Mouse (Mus musculus) cerebellum, adult 2 months (tissue): ENCODE data around the gene Gm20605. TPM values are rescaled to one million over a fixed set of nuclear protein-coding genes. Genes with fewer than 3 reads are reported as not detected.

ENCODE experiments used
- DNase-seq, 2 experiments: peaks; one replicate each; pipeline ENCODE4 v3.0.0; 2021
- H3K27ac ChIP-seq: fragments of 200-500 bp; 2 replicates; pipeline ENCODE4 v1.5.1; 2012; ENCODE audit warnings: low read length, control low read depth, inconsistent platforms; ENCODE audit not compliant: insufficient read depth
- H3K27me3 ChIP-seq: fragments of 200-500 bp; 2 replicates; pipeline ENCODE4 v1.6.1; 2012; ENCODE audit warnings: inconsistent platforms, mild to moderate bottlenecking, low read length, moderate library complexity; ENCODE audit not compliant: control insufficient read depth, insufficient read depth
- H3K4me1 ChIP-seq: fragments of 200-500 bp; 2 replicates; pipeline ENCODE4 v1.6.1; 2011; ENCODE audit warnings: low read length; ENCODE audit not compliant: control insufficient read depth, insufficient read depth
- H3K4me3 ChIP-seq: fragments of 200-500 bp; replicated peaks from 2 replicates; pipeline ENCODE3; 2011; ENCODE audit warnings: mild to moderate bottlenecking, low read depth, low read length, control low read depth; ENCODE audit not compliant: insufficient read depth
- CTCF ChIP-seq: fragments of 200-500 bp; IDR thresholded peaks from 2 replicates; pipeline ENCODE4 v1.5.1; 2011; ENCODE audit warnings: low read depth, mild to moderate bottlenecking, control low read depth, low read length, moderate library complexity, borderline replicate concordance; ENCODE audit not compliant: insufficient read depth
- POLR2A ChIP-seq: fragments of 200-500 bp; IDR thresholded peaks from 2 replicates; pipeline ENCODE4 v1.6.1; 2011; ENCODE audit warnings: low read length, control low read depth, borderline replicate concordance; ENCODE audit not compliant: insufficient read depth
- WGBS: fragments of 180-500 bp; shearing (Covaris S2); methylation state at CpG from one replicate; pipeline ENCODE4 v1.1.7; 2018; 5-methylcytosine and 5-hydroxymethylcytosine counted together
- polyA plus RNA-seq: library from polyadenylated mRNA; depleted of rRNA; stranded (reverse); fragments of >200 nt; gene quantifications from 2 replicates; pipeline ENCODE4 v1.2.3, GENCODE M21; 2012

Gm20605 gene
- polyA plus RNA-seq, 1 experiment: 9.9 TPM

GRCm38 (mm10) chr5:137660064-137660688 lies 31.2 kb downstream of the Gm20605 start:
- no peak for TF ChIP-seq POLR2A
- no peak for TF ChIP-seq CTCF
- no peak overlapping the region for H3K4me3 ChIP-seq
- DNase-seq: peak in 1 of 2 experiments; percentile 6
- 86% methylated on average over 6 of the region's 6 CpGs for WGBS
- peaks cover 3% of the 10 kb centered on the region; the same call in 1 of the 2 replicates for H3K4me1 ChIP-seq
- no peak overlapping the region for H3K27ac ChIP-seq
- H3K27me3 ChIP-seq: no peaks in the 10 kb centered on the region

- WGBS: 67% methylated on average over 9 of the region's 9 CpGs
- Histone ChIP-seq H3K27me3 (no peaks in the 10 kb centered on the region), H3K4me1 (no peaks in the 10 kb centered on the region), H3K4me3 (no peak overlapping the region), H3K27ac (no peak overlapping the region)
- no peak for TF ChIP-seq CTCF
- TF ChIP-seq POLR2A: no peak
- no peak for DNase-seq
Observed at GRCm38 (mm10) chr5:137663057-137663456, 34.1 kb downstream of the Gm20605 start.

- Histone ChIP-seq H3K27me3 (no peaks in the 10 kb centered on the region), H3K27ac (no peak overlapping the region), H3K4me3 (no peak overlapping the region), H3K4me1 (no peaks in the 10 kb centered on the region)
- 20% methylated on average over 10 of the region's 10 CpGs for WGBS
- no peak for TF ChIP-seq CTCF
- no peak for TF ChIP-seq POLR2A
- DNase-seq: no peak
Observed at GRCm38 (mm10) chr5:137668971-137669370, 40.0 kb downstream of the Gm20605 start.

- WGBS: 55% methylated on average over 1 of the region's 1 CpGs
- Histone ChIP-seq H3K4me1 (no peaks in the 10 kb centered on the region), H3K27me3 (no peaks in the 10 kb centered on the region), H3K27ac (no peak overlapping the region), H3K4me3 (no peak overlapping the region)
- 0 out of 2 replicates have a peak, but pooled peaks have one; percentile 3 for TF ChIP-seq CTCF
- no peak for TF ChIP-seq POLR2A
- DNase-seq: no peak
Observed at GRCm38 (mm10) chr5:137670240-137670639, 41.3 kb downstream of the Gm20605 start.

GRCm38 (mm10) chr5:137671443-137672240 lies 42.7 kb downstream of the Gm20605 start:
- no peak for TF ChIP-seq POLR2A
- no peak for TF ChIP-seq CTCF
- 36% methylated on average over 9 of the region's 9 CpGs for WGBS
- Histone ChIP-seq H3K4me3 (no peak overlapping the region), H3K27ac (no peak overlapping the region; the same call in 1 of the 2 replicates), H3K4me1 (no peaks in the 10 kb centered on the region), H3K27me3 (no peaks in the 10 kb centered on the region)
- no peak for DNase-seq

GRCm38 (mm10) chr5:137672361-137672760 lies 43.4 kb downstream of the Gm20605 start:
- WGBS: 75% methylated on average over 5 of the region's 5 CpGs
- no peak for TF ChIP-seq CTCF
- no peak for TF ChIP-seq POLR2A
- H3K4me1 ChIP-seq: no peaks in the 10 kb centered on the region
- no peak overlapping the region for H3K27ac ChIP-seq
- no peak overlapping the region for H3K4me3 ChIP-seq
- H3K27me3 ChIP-seq: no peaks in the 10 kb centered on the region
- no peak for DNase-seq

- WGBS: 84% methylated on average over 6 of the region's 6 CpGs
- Histone ChIP-seq H3K27ac (no peak overlapping the region), H3K4me1 (no peaks in the 10 kb centered on the region), H3K4me3 (no peak overlapping the region), H3K27me3 (no peaks in the 10 kb centered on the region)
- no peak for DNase-seq
- TF ChIP-seq POLR2A: no peak
- no peak for TF ChIP-seq CTCF
Observed at GRCm38 (mm10) chr5:137673015-137673414, 44.0 kb downstream of the Gm20605 start.

- no peak for DNase-seq
- 96% methylated on average over 8 of the region's 8 CpGs for WGBS
- Histone ChIP-seq H3K27me3 (no peaks in the 10 kb centered on the region), H3K27ac (no peak overlapping the region), H3K4me1 (no peaks in the 10 kb centered on the region), H3K4me3 (no peak overlapping the region)
- no peak for TF ChIP-seq CTCF
- TF ChIP-seq POLR2A: no peak
Observed at GRCm38 (mm10) chr5:137674786-137675185, 45.8 kb downstream of the Gm20605 start.
